20 mouse cellular contexts compared by ENCODE assay signal in the genomic region with DNA sequence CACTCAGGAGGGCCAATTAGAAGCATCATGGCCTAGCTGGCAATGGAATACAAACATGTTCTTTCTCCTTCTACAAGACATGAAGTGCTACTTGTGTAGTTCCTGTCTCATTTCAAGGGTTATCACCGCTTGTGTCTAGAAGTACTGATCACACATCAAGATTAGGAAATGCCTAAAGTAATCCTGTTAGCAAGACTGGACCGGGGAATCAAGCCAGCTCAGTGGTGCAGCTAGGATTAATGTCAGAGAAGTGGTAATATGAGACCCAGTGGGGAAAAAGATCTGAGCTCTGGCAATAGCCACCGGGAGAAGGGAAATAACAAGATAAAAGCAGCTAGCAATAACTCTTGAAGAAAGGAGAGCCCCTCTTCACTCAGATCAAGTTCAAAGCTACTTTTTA.
DNase-seq lines count a peak whose midpoint lies in the region; ATAC-seq and TF ChIP-seq lines count a peak whose summit lies in the region.
"Had no signal": no experiment of that assay in that cellular context is flagged by ENCODE, and none has a peak within 500 bp of the region (broad histone marks: within the 10 kb centered on the region; RNA-seq: fewer than 3 reads in every experiment).

No protein-coding gene starts in this region.

- H3K9me3 ChIP-seq in midbrain, postnatal 0 days (ENCODE audit: low read length), result no peaks in the 10 kb centered on the region
- H3K9me3 ChIP-seq in midbrain, embryonic 13.5 days, result no peaks in the 10 kb centered on the region
- H3K9me3 ChIP-seq: forebrain, embryonic 10.5 days; heart, embryonic 10.5 days; hindbrain, embryonic 10.5 days; liver, embryonic 15.5 days; stomach, embryonic 15.5 days had no signal

- no peak for ATAC-seq in midbrain, postnatal 0 days (ENCODE audit: low FRiP score)
- no peak for ATAC-seq in midbrain, embryonic 13.5 days
- ATAC-seq: CD4-positive, CD25-positive, alpha-beta regulatory T cell, adult 4 months; inflammation-experienced regulatory T-cells, adult 6 months; lung, postnatal 0 days had no signal

- no peaks in the 10 kb centered on the region for H3K4me1 ChIP-seq in midbrain, postnatal 0 days (ENCODE audit: insufficient read depth, low read length)
- H3K4me1 ChIP-seq in midbrain, embryonic 13.5 days (replicated peaks), result no peaks in the 10 kb centered on the region
- H3K4me1 ChIP-seq: heart, embryonic 10.5 days; hindbrain, embryonic 10.5 days; liver, embryonic 15.5 days; stomach, embryonic 15.5 days had no signal

- H3K36me3 ChIP-seq in midbrain, postnatal 0 days (ENCODE audit: insufficient read depth, low read length), result no peaks in the 10 kb centered on the region
- no peaks in the 10 kb centered on the region for H3K36me3 ChIP-seq in midbrain, embryonic 13.5 days
- H3K36me3 ChIP-seq: forebrain, embryonic 10.5 days; heart, embryonic 10.5 days; hindbrain, embryonic 10.5 days; liver, embryonic 15.5 days; stomach, embryonic 15.5 days had no signal

- H3K9ac ChIP-seq in midbrain, postnatal 0 days (replicated peaks; ENCODE audit: low read length, poor library complexity, severe bottlenecking), result no peak overlapping the region
- H3K9ac ChIP-seq in midbrain, embryonic 13.5 days (replicated peaks), result no peak overlapping the region
- H3K9ac ChIP-seq: liver, embryonic 15.5 days; stomach, embryonic 15.5 days had no signal

- no peak overlapping the region for H3K4me2 ChIP-seq in midbrain, postnatal 0 days (ENCODE audit: low read depth, low read length, poor library complexity, severe bottlenecking)
- no peak overlapping the region for H3K4me2 ChIP-seq in midbrain, embryonic 13.5 days (replicated peaks)
- H3K4me2 ChIP-seq: liver, embryonic 15.5 days; stomach, embryonic 15.5 days had no signal

- peak; percentile 1 for DNase-seq in gastrocnemius, adult 18-20 months (ENCODE audit: low spot score)
- DNase-seq in gastrocnemius, postnatal 25 days, result no peak
- peak; percentile 15 for DNase-seq in midbrain, postnatal 0 days (ENCODE audit: low spot score)
- peak; percentile 1 for DNase-seq in embryo, embryonic 11 days
- DNase-seq in gastrocnemius, postnatal 14 days, result peak; percentile 13
- DNase-seq in right cerebral cortex, adult 18-20 months, result no peak
- DNase-seq: adrenal gland, postnatal 25 days; cerebellum, adult 18-20 months; cerebellum, postnatal 36 days; midbrain, embryonic 14.5 days had no signal

- H3K27ac ChIP-seq in midbrain, postnatal 0 days (ENCODE audit: low read depth, low read length), result no peak overlapping the region
- no peak overlapping the region for H3K27ac ChIP-seq in midbrain, embryonic 13.5 days
- H3K27ac ChIP-seq: forebrain, embryonic 10.5 days; heart, embryonic 10.5 days; hindbrain, embryonic 10.5 days; liver, embryonic 15.5 days; stomach, embryonic 15.5 days had no signal

- no peak for TF ChIP-seq CTCF in midbrain, postnatal 0 days (IDR thresholded peaks at IDR 0.05)

- no peak overlapping the region for H3K4me3 ChIP-seq in midbrain, postnatal 0 days (ENCODE audit: low read depth, low read length)
- H3K4me3 ChIP-seq in midbrain, embryonic 13.5 days (replicated peaks), result no peak overlapping the region
- H3K4me3 ChIP-seq: forebrain, embryonic 10.5 days; heart, embryonic 10.5 days; hindbrain, embryonic 10.5 days; liver, embryonic 15.5 days; myocyte; stomach, embryonic 15.5 days had no signal

- 26% methylated on average over 3 of the region's 3 CpGs for WGBS in midbrain, postnatal 0 days
- 49% methylated on average over 3 of the region's 3 CpGs for WGBS in midbrain, embryonic 13.5 days

- H3K27me3 ChIP-seq in midbrain, postnatal 0 days (ENCODE audit: insufficient read depth, low read length), result no peaks in the 10 kb centered on the region
- no peaks in the 10 kb centered on the region for H3K27me3 ChIP-seq in midbrain, embryonic 13.5 days
- H3K27me3 ChIP-seq: liver, embryonic 15.5 days; stomach, embryonic 15.5 days had no signal

- intact Hi-C loops in gastrocnemius, postnatal 14 days (cut with DNase I; ENCODE audit: low total_unique reads), result no loop called here

Comparison
In these comparisons a context has a peak if more than half of its experiments do, and no peak if none do; other contexts are left out.
1. DNase-seq: peak in gastrocnemius, adult 18-20 months (single experiment), midbrain, postnatal 0 days (single experiment), embryo, embryonic 11 days (single experiment) and gastrocnemius, postnatal 14 days (single experiment); none in gastrocnemius, postnatal 25 days (single experiment) and right cerebral cortex, adult 18-20 months (single experiment).